Mouse (Mus musculus) mature B cell (primary cell): ENCODE data around the gene Spry1.

Source experiments
- in situ Hi-C: fragments of 300-500 bp; cut with MboI; formaldehyde crosslinking; loops from 2 replicates; pipeline ENCODE4 v1.14.3; 2019

Spry1 gene

DNA sequence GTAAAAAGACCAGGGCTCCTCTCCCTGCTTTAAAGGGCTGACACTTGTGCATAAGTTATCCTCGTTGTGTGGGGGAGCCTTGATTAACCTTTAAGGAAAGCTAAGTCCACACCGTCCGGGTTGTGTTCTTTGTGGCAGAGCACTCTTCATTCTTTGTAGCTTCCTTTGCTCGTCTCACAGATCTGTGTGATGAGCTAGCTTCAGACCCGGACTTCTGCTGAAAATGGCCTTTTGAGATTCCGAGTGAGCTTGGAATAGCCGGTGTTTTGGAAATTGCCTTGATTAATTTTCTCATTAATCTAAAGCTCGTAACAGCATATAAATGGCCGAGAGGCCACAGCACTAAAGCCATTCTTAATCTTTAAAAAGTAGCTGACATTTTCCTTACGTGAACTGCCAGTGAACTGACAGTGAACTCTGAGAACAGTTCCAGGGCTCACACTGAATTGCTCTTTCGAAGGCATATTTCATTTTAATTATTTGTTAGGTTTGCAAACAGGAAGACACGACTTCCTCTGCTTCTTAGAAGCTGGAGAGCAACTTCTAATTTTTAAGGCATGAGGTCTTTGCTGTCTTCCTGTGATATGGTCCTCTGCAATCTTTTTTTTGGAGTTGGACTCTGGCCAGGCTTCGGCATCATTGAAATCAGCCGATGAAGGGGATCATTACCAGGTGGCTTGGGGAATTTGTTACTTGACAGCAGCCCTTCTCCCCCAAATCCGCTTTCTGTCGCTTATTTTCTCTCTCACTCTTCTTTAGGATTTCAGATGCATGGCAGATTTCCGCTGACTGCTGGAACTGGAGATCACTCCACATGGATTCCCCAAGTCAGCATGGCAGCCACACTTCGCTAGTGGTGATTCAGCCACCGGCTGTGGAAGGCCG, 2.3 kb downstream of the Spry1 start:
- in situ Hi-C loops, result no loop called here

DNA sequence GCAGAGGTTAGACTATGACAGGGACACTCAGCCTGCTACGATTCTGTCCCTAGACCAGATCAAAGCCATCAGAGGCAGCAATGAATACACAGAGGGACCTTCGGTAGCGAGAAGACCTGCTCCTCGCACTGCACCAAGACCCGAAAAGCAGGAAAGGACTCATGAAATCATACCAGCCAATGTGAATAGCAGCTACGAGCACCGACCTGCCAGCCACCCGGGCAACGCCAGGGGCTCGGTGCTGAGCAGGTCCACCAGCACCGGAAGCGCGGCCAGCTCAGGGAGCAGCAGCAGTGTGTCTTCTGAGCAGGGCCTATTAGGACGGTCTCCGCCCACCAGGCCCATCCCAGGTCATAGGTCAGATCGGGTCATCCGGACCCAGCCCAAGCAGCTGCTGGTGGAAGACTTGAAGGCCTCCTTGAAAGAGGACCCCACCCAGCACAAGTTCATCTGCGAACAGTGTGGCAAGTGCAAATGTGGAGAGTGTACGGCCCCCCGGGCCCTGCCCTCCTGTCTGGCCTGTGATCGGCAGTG, 3.0 kb downstream of the Spry1 start:
- in situ Hi-C loops, result no loop called here

DNA sequence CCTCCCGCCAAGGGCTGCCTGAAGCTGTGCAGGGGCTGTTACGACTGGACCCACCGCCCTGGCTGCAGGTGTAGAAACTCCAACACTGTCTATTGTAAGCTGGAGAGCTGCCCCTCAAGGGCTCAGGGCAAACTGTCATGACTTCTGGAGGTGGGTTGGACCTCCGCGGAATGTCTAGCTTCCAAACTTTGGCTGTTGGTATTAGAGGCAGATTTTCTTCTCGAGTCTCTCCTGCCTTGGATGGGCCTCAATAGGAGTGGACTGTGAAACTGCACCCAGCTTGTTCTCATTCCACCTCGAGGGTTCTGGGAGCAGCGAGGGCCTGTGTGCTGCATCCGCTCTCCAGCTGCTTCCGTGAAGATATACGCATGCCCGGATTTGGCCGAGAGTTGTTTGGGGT, 3.7 kb downstream of the Spry1 start:
- in situ Hi-C loops, result no loop called here

DNA sequence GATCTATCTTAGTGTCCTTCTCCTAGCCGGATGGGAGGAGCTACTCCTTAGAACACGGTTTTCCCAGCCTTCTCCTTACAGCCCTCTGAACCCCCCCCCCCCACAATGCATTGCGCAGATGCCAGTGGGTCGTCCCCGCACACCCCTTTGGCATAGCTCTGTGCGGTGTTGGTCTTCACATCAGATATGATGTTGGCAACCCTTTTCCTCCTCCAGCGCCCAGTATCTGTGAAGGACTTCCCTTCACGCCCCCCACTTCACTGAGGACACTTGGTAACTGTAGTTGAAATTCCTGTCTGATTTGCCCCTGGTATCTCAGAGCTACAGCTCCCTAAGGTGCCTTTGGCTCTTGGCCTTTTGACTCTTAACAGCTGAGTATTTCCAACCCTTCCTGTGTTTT, 4.2 kb downstream of the Spry1 start:
- in situ Hi-C loops, result no loop called here

DNA sequence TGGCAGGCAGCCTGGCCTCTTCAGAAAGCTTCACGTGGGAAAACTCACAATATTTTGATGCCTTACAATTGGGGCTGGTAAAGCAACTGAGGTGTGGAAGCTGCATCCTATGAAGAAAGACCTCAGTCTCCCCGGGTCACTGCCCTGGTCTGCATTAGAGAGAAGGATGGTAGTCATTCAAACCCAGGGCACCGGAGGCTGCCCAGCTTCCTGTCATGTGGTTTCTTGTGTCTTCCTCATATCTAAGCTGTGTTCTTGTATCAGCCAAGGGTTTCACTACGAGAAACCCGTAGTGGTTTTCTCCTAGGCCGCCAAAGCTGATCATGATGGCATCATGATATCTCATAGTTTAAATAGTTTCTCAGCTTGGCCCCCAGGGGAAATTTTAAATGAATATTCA, 5.3 kb downstream of the Spry1 start:
- in situ Hi-C loops, result no loop called here

DNA sequence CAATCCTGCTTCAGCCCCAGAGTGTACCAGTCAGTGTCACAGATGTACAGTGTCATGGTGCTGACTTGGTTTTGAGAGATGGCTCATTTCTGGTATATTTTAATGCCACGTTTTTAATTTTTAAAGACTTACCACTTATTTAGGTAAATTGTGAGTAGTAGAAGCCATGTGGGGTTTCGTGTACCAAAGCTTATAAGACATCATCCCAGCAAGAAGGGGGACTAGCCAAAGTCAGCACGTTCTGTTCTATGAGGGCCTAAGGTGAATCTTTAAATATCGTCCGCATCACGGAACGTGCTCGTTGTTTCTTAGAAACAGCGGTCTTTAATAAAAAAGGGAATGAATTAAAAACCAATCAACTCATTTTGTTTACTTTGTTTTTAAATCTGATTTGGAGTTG, 6.5 kb downstream of the Spry1 start:
- in situ Hi-C loops, result no loop called here

DNA sequence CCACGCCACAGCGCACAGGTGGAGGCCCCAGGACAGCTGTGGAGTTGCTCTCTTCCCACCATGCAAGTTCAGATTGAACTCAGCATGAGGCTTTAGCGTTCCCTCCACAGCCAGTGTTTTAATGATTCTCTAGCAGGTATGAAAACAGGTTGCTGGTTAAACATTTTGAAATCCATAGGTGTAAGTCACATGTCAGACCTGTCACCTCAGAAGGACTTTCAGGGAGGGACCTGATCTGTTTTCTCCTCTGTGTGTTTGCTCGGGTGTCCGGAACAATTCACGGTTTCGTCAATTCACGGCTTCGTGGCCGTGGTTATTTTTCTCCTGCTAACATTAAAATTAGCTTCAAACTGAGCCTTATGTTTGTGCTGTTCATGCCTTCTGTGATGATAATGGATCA, 7.5 kb downstream of the Spry1 start:
- in situ Hi-C loops, result no loop called here

DNA sequence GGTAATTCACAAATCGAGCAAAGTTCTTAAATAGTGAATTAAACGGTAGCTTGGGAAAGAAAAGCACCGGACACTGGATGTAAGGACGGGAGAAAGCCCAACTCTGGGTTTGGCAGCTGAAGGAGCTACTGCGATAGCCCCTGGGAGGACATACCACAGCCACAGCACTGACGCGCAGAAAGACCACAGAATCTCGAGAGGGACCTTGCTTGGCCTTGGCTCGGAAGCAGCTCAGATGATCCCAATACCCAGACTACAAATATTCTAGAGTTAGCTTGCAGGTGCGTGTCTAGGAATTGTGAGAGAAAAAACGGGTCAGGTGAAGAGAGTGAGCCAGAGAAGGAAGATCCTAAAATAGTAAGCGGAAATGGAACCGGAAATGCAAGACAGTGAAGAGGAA, 8.5 kb downstream of the Spry1 start:
- in situ Hi-C loops, result no loop called here

DNA sequence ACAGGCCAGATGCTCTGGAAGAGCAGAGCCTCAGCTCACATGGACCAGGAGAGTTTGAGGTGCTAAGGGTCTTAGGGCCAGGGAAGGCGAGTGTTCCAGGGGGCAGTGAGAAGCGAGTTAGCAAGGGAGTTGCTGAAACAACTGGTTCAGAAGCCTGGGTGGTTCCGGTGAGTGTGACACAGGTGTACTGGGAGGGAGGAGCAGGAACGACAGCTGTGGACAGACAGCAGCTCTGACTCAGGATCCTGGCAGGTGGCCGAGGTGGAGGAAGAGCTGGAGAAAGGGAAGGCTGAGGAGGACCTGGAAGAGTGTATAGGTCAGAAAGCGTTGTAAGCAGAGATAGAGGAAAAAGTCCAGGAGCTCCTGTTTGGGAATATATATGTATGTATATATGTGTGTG, 9.5 kb downstream of the Spry1 start:
- in situ Hi-C loops, result no loop called here

DNA sequence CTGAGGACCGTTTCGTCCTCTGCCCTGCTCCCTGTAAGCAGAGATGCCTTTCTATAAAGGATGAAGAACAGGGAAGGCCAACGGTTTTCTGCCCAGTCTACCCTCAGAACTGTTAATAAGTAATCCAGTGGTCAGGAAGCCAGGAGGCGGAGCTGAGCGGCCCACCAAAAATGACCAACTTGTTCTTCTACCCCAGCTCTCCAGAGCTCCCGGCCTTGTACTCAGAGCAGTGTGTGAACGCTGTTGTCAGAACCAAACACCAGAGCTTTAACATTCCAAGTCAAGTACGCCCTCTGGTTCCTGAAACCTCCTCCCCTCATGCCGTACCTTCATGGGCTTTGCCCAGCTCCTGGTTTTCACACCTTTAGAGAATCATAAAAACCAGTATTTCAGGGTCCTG, 12.8 kb downstream of the Spry1 start:
- in situ Hi-C loops, result no loop called here

DNA sequence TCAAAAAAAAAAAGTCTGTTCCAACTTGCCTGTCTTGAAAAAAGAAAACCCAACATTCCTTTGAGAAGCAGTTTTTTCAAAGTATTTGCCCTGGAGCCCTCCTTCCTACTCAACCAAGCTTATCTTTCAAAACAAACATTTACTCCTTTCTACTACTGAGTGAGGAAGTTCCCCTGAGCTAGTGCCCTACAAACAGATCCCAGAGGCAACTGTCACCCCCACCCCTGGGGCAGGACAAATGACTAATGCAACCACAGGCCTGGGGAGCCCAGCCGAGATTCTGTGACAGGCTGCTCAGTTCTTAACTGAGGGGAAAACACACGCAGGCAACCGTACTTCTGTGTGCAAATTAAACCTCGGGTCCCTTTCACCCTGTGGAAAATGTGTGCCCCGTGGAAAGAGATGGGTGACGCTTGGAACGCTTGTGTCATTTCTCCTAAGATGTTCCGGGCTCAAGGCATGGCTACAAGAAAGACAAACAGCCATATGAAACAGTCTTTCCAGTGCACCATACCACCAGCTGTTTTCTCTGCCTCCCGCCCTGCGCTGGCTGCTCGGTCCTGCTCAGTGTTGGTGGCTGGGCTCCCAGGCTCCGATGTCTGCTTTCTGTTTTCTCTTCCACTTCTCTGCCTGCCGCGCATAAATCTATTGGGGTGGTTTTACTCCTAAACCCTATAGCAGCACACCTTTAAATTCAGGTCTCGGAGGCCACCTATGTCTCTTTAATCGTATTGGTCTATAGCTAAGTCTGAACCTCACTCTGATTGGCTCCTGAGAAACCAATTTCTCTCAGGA, 14.4 kb downstream of the Spry1 start:
- in situ Hi-C loops, result no loop called here

DNA sequence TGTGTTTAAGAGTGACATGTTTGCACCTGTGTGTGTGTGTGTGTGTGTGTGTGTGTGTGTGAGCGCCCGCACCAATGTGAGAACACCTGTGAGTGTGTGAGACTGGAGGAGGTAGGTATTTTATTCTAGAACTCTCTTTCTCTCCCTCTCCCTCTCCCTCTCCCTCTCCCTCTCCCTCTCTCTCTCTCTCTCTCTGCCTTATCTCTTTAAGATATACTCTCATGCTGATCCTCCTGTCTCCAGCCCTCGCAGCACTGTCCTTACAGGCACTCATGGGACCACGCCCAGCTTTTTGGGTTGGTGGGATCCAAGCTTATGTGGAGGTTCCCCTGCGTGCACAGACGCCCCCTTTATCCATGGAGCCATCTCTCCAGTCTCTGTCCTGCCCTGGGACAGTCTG, 15.0 kb downstream of the Spry1 start:
- in situ Hi-C loops, result no loop called here

DNA sequence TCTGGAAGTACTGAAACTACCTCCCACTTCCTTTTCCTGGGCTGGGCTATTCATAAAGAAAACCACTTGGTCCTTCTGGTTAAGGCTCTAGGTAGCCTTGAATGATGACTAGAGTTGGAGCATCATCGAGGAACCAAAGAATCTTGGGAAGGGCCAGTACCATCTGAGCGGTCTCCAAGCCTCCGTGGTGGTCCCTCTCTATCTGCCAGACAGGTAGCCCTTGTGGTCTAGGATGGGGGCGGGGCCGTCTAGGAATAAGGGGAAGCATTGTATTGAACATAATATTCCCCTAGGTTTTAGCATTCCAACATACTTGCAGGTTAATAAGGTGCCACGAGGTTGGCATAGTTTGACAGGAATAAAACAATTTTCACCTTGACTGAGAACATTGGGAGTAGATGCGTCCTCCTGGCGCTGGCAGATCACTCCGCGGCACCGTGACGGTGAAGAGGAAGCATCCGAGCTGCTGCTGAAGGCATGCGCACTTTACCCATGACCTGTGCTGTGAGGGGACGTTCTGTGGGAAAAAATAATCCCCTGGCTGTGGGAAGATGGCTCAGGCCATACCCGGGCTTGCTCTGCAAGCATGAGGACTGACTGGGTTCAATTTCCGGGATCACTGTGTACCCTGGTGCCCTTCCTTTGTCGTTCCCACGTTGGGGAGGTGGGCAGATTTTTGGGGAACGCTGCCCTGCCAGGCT, 16.3 kb downstream of the Spry1 start:
- in situ Hi-C loops, result no loop called here

DNA sequence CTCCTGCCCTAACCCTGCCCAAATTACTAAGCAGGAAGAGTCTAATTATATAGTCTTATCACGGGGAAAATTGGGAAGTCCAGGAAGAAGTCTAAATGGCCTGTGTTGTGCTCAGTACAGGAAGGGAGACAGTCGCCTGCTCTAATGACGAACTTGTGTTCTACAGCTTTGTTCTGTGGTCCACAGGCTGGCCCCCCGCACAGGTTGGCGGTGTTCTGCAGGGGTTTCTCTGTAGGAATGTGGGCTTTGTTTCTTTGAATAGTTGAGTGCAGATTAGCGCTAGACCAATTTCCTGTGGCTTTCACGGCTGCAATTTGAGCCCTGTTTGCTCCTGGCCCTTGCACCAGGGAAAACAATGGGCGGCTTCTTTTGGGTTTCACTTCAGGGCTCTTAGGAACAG, 17.3 kb downstream of the Spry1 start:
- in situ Hi-C loops, result no loop called here

DNA sequence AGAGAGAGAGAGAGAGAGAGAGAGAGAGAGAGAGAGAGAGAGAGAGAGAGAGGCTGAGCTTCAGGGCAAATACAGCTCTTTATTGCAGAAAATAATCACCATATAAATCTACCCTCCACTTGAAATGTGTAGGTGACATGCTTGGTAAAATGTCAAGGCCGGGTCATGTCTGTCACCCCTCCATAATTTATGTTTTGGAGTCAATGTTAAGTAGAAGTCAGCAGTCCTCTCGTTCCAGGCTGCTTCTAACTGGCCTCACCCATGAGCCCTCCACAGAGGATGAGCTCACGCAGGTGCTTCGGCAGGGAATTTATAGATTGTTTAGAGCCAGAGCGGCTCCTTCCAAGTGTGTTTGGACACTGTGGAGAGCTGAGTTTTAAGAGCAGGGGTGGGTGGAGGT, 18.4 kb downstream of the Spry1 start:
- in situ Hi-C loops, result no loop called here

DNA sequence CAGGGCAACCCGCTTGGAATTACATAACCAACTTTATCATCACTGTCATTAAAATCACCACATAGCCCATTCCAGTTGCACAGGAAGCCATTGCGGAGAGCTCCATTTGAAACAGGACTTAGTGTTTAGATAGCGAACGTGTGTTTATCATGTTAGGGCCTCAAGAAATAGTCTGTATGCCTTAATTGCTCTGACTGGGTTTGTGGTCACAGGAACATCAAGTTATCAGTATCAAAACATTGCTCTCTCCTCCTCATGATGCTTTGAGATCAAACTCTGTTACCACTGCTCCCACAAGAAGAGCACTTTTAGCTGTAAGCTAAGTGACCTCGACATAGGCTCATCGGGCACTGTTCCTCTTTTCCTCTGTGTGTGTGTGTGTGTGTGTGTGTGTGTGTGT, 19.9 kb downstream of the Spry1 start:
- in situ Hi-C loops, result no loop called here

DNA sequence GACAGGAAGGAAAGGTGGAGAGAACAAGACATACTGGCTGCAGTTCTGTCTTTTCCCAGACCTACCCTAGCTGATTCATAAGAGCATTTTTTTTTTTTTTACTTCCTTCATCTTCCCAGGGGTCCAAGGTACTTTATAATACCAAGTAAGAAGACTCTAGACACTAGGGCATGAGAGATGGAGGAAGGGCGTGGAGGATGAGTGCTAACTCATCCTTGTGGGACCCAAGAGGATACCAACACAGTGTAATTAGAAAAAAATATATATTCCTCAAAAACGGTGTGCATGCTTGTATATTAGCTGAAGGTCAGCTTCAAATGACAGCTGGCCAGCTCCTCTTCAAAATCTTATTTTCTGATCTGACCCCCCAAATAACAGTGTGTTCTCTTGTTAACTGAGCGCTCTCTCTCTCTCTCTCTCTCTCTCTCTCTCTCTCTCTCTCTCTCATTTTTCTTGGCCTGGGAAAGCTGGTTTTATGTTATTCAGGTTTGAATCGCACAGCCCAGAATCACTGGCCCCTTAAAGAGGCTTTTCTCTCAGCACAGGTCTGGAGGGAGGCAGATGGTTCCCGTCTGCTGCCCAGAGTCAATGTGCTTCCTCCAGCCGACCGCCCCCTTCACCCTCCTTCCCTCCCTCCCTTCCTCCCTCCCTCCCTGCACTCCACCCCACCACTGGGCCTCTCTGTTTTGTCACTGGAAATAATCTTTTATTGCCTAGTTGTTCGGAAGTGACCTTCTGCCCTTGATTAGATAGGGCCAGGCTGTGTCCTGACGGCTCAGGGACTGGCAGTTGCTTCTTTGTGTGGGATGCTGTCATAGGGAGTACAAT, 26.8 kb downstream of the Spry1 start:
- in situ Hi-C loops, result no loop called here

DNA sequence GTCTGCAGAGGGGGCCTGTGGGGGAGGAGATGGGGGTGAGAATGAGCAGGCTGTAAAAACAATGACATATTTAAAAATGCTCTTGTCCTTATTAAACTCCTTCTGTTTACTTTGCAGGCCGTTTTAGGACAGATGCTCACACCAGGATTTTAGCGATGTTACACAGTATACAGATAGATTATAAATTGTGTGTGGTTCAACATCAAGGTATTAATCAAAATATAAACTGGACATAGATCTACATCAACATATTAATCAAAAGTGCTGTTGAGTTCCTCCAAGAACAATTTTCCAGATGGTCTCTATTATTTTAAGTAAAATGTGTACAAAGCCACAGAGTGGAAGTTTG, 27.3 kb downstream of the Spry1 start:
- in situ Hi-C loops, result no loop called here

DNA sequence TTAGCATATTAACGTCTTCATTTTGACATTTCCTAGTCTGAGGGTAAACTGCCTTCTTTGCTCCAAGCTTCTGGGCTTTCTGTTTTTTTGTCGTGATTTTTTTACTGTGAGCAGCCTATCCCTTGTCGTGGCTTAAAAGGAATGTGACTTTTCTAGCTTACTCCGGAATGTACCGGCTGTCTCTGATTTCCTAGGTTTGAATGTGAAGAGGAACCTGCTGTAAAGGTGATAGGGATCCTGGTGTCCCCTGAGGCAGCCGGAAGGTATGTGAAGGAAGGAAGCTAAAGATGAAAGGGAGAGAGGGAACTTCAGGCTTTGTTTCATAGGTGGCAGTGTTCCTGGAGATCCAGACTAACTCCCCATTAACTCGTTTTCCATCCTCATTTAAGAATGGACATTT, 28.0 kb downstream of the Spry1 start:
- in situ Hi-C loops, result no loop called here

DNA sequence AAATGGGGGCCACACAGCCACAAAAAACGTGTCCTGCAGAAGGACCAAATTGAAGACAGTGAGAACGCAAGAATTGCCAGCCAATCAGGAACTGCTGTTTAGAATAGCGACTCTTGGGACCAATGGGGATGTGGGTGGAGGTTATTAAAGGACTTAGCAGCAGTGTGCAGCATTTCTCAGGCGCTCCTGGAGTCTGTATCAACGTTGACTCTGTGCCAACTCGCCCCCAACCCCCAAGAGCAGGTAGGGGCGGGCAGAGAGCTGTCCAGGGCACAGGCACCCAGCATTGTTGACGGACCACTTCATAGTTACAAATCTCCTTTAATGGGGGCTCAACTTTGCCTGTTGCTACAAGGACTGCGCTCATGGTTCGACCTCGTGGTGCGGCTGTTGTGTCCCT, 28.9 kb downstream of the Spry1 start:
- in situ Hi-C loops, result no loop called here

DNA sequence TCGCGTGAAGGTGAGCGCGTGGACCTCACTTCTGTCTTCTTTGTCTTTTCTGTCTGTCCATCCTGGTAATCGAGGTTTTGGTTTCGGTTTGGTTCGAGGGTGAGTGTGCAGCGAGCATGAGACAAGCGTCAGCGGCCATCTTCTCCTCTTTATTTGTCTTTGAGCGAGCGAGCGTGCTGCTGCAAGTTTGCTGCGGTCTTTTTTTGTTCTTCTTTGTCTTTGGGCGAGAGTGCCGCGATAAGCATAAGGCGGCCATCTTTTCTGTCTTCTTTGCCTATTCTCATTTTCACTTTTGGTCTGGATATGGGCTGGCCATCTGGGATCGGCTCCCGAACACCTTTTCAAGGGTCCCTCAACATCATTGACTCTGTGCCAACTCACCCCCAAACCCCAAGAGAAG, 29.4 kb downstream of the Spry1 start:
- in situ Hi-C loops, result no loop called here
